Mouse (Mus musculus) layer of hippocampus, postnatal 14 days (tissue): ENCODE measurements at regions not wholly inside any gene's neighbourhood (a gene's known extent, or its start where the extent isn't known, plus 50 kb on each side); places are given as distances from the start of the nearest gene placed in this dataset.

Experiments
- DNase-seq, 2 experiments: peaks; one replicate each; pipeline ENCODE4 v3.0.0; 2021 to 2022; ENCODE audit warnings: low spot score in 2 of 2, mixed read lengths in 1 of 2

- DNase-seq = peak in 1 of 2 experiments; percentile 65
These were observed 969.1 kb upstream of the Diaph2 start for GRCm38 (mm10) chrX:128780411-128780810.

DNA sequence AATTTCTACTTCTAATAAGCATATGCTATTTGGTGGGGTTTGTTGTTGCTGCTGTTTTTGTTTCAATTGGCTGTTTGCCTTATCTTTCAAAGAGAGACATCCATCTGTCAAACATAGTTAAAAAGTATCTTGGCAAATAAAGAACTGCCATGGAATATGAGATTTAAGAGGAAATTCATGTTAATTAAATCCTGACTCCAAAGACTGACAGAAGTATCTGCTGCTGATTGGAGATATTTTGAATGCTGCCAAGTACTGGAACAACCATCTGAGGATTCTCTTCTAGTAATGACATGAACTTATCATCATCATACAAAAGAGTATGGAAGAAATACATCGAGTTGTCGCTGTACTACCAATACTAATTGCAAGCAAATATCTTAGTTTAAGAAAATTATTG lies 965.0 kb upstream of the Diaph2 start:
- DNase-seq = peak in 1 of 2 experiments; percentile 18
